Mouse (Mus musculus): ENCODE measurements around the gene Tbc1d1.

Gene Tbc1d1

DNA sequence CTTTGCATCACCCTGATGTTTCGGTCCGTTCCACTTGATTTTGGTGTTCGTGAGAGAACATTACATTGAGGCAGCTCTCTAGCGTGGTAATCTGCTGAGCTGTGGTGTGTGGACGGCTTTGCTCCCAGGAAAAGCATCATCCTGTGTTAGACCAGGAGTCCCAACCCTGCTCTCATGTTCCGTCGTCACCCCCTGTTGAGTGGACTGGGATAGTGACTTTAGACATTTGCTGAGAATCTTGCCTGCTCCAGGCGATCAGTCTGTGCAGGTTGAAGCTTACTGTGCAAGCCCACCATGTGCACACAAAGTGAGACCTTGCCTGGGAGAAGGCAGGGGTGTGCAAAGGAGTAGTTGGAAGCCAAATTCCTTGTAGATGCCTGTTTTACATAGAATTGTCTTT, 85.8 kb downstream of the Tbc1d1 start:
- no peak for DNase-seq

DNA sequence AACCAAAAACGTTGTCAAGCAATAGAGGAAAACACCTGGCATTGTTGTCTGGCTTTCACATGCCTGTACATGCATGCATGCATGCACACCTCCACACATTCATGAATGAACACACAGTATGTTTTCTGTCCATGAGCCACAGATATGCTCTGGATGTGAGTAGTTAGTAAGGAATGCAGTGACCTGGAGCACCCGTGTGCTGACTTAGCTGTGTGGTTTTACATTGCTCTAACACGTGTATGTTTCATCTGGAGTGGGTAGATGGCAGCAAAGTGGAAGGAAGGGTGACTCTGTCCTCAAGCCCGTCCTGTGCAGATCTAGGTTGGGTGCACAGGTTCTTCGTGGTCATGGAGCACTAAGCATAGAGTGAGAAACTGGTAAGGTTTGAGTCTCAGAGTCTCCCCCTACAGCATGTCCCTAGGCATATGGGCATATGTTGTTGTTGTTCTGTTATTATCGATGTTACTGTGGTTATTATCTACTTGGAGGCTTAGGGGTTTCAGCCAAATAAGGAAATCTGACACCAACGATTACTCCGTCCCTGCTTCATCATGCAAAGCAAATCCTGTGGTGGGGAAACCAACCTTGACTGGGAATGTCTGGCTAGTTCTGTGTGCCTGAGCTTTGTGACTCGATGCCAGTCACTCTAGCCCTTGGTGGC, 86.8 kb downstream of the Tbc1d1 start:
- DNase-seq, result no peak

DNA sequence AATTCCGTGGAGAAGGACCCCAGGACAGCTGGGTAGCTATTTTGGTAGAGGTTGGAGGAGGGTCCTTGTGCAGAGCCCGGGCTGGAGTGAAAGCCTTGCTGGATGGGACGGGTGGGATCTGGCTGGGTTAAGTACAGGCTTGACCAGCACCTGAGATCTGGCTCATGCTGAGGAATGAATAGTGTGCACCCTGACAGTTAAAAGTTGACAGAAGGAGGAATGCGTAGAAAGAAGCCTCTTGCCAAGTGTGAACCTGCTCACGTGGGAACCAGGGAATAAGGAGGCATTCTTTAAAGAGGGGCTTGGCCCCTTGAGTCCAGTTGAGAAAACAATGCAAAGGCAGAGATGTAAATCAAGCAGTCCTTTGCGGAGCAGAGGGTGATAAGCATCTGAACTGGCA, 87.6 kb downstream of the Tbc1d1 start:
- no peak for DNase-seq

DNA sequence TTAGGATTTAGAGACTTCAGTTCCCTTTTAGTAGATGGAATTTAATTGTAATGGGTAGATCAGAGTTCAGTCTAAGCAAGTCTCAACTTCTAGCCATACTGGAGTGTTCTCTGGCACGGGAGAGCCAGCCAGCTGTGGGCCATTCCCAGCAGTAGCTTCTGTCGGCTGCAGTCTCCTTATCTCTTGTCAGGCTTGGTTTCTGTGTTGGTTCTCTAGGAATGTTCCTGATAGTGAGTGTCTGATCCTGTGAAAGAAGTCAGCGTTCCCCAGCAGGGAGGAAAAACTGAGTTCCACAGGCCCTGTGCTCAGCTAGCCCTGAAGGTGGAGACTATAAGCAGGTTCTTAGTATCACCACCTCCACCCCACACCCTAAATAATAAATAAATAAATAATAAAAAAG, 88.2 kb downstream of the Tbc1d1 start:
- no peak for DNase-seq

DNA sequence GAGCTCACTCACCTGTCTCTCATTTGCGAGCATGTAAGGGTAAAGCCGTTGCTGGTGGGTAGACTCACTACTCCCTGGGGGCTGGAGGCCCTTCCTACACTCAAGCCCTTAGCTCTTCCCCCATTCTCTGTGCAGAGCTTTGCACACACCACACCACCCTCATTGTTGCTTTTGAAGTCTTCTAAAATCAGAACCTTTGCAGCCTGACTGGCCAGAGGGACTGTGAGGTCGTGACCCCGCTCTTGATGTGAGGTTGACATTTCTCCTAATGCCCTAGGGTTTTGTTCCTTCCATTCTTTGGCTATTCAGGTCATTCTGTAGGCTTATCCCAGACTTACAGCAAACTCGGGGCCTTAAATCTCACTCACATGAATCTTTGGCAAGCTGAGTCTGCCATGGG, 88.6 kb downstream of the Tbc1d1 start:
- DNase-seq, result no peak

DNA sequence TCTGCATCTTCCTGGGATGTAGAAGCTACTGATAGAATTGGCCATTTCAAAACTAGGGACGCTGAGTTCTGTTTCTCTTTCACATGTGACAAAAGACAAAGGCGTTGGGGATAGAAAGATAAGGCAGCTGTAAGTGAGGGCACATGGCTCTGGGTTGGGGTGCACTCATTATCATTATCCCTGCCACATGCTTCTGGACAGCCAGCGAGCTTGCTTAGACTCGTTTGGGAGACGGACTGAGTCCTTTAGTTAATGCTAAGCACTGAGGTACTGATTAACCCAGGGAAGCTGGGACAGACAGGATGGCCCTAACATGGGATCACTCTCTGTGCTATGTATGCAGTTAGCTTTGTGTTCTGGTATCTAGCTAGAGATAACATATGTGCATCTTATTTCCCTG, 95.3 kb downstream of the Tbc1d1 start:
- peak; percentile 60 for DNase-seq

DNA sequence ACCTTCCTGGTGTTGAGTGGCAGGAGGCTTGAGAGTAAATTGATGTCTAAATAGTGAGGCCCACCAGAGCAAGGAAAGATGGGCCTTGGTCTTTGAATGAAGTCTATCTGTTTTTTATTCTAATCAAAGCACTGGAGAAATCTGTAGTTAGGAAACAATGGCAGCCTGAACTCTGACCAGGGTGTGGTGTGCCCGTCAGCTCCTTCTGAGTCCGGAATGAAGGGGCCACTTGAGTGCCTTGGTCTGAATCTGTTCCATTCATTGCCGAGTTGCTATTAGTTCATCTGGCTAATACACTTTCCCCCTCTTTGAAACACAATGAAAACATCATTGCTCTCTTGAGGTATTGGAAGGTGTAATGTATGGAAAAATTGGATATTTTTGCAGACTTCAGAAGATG, 98.2 kb downstream of the Tbc1d1 start:
- no peak for DNase-seq

DNA sequence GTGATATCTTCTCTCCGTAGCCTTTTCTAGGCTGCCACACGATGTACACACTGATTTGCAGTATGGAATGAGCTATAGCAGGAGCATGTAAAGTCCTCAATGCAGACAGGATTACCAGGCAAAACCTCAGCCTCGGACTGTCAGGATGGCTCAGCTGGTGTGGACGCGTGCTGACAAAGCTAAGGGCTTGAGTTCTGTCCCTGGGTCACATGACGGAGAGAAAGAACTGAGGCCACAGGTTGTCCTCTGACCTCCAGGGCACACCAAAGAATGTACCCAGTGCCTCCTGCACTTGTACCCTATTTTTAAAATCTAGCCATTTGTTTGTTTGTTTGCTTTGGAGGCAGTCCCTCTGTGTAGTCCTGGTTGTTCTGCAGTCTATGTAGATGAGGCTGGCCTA, 98.9 kb downstream of the Tbc1d1 start:
- DNase-seq, result peak; percentile 73

DNA sequence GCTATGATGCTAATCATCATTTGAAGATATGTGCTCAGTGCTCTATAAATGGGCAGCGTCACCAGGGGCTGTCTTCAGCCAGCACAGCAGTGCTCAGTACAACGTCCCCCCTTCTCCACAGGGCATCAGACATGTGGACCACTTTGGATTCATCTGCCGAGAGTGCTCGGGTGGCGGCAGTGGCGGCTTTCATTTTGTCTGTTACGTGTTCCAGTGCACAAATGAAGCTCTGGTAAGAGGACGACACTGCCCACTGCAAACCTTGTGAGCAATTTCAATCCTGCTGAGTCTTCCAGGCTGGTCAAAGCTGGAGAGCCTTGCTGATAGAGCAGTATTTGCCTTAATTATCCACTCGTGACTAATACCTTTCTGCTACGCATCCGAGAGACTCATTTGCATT, 107.2 kb downstream of the Tbc1d1 start:
- DNase-seq, result no peak

DNA sequence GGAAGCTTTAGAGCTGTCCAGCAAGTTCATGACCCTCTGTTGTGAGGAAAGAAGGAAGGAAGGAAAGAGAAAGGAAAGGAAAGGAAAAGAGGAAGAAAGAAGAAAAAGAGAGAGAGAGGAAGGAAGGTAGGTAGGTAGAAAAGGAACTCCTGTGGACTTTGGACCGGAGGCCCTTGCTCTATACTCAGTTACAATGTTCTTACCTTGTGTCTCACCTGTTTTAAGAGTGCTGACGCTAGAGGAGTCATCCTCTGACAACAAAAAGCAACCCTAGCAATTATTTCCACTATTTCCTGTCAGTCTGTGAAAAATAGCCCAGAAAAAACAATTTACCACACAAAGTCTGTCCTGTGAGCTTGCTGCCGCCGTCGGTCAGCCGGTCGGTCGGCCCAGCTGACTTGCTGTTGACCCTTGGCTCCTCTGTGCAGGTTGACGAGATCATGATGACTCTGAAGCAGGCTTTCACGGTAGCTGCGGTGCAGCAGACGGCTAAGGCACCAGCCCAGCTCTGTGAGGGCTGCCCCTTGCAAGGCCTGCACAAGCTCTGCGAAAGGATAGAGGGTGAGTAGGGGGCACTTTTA, 107.9 kb downstream of the Tbc1d1 start:
- peak; percentile 67 for DNase-seq

DNA sequence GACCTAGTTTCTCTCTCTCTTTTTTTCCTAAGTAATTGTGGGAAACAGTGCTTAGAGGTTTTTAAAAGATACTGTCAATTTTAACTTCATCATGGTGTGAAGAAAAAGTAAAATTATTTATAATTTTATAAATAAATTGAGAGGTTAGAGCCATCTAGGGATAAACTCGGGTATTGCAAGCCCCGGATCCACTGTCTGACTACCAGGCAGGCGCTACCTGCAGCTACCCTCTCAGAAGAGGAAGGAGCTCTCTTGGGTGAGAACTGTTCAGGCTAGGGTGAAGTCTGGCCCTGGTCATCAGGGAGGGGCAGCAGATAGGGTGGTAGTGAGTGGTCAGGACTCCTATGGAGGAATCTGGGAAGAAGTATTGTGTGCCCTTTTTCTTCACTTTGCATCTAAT, 109.0 kb downstream of the Tbc1d1 start:
- DNase-seq, result peak; percentile 72

DNA sequence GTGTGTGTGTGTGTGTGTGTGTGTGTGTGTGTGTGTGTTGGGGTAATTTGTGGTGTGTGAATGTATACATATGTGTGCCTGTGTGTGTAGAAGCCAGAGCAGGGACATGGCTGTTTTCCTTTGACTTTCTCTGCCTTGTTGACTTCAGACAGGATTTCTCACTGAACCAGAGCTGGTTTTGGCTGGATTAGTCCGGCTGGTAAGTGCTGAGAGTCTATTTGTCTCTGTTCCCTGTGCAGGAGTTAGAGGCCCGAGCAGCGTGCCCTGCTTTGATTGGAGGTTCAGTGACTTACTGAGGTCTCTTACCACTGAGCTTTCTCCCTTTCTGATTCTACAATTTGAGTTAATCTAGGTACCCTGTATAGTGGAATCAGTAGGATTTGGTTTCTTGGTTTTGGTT, 109.8 kb downstream of the Tbc1d1 start:
- DNase-seq, result peak; percentile 80

DNA sequence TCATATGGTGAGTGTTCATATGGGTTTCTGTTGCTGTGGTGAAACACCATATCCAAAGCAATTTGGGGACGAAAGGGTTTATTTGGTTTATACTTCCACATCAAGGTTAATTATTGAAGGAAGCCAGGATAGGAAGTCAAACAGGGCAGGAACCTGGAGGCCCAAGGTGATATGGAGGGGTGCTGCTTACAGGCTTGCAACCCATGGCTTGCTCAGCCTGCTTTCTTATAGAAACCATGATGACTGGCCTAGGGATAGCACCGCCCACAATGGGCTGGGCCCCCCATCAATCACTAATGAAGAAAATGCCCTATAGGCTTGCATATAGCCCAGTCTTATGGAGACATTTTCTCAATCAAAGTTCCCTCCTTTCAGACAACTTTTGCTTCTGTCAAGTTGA, 110.4 kb downstream of the Tbc1d1 start:
- no peak for DNase-seq

DNA sequence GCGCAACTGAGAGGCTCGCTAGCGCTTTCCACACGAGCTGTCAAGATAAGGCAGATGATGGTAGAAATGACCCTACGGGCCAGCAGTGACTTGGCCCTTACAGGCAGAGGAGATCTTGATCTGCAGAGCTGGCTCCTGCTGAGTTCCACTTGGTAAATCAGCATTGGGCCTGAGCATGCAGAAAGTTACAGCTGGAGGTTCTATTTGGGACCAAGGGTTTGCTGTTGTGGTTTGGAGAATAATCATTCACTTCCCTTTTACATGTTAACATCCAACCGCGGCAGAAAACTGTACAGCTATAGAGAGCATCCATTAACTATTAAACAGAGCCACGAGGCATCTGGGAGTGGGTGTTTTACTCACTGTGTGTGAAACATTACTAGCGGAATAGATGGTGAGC, 111.2 kb downstream of the Tbc1d1 start:
- no peak for DNase-seq

DNA sequence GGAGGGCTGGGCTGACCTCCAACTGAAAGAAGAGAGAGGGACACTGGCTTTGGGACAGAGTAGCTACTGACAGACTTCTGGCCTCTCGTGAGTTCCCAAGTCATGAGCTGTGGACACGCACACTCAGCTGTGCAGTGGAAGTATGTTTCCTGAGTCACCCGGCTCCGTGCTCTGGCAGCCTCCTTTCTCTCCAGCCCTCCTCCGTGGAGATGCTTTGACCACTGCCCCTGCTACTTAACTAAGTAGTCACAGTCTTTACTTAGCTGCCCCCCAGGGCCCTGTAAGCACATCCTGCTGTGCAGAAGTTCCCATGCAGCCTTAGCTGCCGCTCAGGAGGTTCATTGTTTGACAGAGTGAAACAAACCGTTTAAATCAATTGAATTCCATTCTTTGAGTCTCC, 113.6 kb downstream of the Tbc1d1 start:
- no peak for DNase-seq

DNA sequence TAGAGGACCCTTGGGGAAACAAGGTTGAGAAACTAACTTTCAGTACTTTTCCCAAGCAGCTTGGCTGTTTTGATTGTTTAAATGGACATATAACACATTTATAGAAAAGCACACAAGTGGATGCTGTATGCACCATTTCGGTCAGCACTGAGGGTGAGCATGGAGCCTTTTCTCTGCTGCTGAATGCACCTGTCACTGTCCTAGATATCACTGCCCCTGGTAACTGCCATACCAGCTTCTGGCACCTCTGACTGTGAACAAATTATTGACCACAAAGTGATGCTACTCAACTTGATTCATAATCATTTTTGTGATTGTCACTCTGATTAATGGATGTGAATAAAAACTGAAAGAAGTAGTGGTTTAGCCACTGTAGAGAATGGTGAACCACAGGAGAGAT, 117.4 kb downstream of the Tbc1d1 start:
- DNase-seq, result no peak

DNA sequence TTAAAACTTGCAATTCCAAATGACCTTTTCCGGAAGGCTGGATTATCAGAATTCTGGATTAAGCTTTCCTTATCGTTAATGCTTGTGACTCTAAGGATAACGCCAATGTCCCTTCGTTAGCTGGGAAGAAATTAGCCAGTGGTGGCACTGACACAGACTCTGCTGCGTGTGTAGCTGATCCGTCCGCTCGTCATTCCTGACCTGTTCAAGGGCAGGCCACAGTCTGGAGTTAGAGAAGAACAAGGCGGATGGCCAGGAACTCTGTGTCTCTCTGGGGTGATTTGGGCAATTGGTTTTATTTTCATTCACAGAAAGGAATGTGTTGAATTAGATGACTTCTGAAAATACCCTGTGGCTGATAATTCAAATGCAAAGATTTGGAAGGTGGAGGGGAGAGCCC, 118.2 kb downstream of the Tbc1d1 start:
- no peak for DNase-seq

DNA sequence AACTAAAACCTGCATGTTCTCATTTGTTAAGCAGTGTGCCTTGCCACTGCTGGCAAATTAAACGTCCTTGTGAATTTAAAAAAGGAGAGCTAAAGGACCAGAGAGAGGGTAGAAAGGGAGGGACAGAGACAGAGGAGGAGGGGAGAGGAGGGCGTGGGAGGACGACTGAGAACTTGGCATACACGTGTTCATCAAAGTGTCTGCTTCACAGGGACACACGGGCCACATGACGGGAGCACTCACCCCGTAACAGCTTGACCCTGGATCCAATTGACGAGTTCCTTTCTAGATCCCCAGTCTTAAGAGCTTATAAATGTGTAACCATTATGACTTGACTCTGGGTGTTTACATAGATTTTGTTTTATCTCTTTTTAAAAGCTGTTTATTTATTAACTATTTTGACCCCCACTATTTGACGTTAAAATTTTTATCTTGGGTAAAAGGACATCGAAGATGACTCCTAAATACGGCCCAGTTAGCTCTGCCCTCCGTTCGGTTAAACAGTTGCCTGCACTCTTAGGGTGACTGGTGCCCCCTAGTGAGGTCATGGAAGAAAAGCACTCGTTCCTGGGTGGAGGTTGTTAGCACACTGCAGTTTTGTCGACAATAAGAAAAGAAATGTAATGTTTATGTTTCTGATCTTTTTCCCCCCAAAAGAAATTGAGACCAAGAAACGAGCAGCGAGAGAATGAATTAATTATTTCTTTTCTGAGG, 118.8 kb downstream of the Tbc1d1 start:
- DNase-seq, result peak; percentile 57

DNA sequence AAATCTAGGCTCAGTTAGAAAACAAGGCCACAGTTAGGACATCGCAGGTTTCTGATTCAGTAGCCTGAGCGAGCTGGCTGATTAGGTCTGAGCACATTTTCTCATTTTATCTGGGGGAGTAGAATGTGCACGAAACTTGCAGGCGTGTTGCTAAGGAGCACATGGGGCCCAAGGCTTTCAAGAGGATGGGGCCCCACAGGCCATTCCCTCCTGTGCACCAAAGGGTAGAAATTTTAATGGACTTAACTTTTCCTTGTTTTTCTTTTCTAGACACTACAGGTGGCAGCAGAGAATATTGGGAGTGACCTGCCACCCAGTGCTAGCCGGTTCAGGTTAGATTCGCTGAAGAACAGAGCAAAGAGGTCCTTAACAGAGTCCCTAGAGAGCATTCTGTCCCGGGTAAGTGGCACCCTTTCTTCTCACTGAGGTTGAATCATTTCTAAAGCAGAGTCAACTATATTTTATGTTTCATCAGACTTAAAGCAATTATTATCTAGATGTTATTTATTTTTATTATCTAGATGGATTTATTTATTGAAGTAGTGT, 121.6 kb downstream of the Tbc1d1 start:
- no peak for DNase-seq

DNA sequence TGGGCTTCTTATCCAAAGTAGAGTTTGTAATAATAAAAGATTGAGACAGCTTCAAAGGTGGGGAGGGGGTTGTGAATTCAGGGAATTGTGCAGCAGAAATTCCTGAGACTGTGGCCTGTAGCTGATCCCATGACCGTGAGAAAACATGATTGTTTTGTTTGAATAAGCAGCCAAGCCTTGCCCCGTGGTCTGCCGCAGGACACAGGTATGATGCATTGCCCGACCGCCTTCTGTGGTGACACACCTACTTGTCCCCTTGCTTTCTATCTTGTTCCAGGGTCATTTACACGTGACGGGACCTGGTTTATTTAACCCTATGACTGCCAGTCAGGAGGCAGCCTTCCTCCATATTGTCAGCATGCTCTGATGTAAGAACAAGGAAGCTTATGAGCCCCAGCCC, 123.6 kb downstream of the Tbc1d1 start:
- DNase-seq, result no peak

DNA sequence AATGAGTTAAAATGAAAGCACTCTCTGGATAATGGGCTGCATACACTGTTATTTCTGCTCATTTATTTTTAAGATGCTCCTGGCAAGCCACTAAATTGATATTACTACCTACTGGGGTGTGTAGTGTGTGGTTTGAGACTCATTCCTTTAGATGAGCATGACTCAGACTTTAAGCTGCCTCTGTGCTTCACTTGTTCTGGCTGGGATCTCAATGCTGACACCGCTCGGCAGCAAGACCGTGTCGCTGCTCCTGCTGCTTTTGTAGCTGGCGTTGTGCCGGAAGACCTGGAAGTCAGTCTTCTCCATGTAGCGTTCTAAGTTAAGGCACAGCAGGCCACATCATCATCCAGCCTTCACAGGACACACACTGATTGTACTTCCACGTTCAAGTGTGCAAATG, 124.1 kb downstream of the Tbc1d1 start:
- no peak for DNase-seq

DNA sequence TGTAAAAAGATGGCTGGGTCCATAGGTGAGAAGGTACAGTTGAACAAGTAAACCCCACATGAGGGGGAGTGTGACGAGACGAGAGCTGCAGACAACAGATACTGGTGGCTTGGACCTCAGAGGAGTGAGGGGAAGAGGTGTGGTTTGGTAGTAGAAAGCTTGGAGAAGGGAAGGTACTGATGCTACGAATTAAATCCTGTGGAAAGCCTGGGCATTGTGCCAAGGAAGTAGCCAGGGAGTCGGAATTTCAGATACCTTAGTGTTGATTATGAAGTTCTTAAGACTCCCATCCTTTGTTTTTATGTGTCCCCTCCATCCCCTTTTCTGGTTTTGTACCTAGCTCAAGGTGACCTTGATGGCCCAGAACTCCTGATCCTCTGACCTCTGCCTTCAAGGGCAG, 124.5 kb downstream of the Tbc1d1 start:
- no peak for DNase-seq

DNA sequence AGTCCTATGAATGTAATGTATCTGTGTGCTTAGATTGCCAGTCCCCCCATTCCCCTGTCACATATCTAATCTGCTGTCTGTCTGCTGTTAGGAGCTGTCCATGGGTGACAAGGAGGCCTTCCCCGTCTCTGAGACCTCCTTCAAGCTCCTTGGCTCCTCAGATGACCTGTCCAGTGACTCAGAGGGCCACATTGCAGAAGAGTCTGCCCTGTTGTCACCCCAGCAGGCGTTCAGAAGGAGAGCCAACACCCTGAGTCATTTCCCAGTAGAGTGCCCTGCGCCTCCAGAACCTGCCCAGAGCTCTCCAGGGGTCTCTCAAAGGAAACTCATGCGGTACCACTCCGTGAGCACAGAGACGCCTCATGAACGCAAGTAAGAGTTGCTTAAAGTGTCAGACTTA, 125.6 kb downstream of the Tbc1d1 start:
- no peak for DNase-seq

DNA sequence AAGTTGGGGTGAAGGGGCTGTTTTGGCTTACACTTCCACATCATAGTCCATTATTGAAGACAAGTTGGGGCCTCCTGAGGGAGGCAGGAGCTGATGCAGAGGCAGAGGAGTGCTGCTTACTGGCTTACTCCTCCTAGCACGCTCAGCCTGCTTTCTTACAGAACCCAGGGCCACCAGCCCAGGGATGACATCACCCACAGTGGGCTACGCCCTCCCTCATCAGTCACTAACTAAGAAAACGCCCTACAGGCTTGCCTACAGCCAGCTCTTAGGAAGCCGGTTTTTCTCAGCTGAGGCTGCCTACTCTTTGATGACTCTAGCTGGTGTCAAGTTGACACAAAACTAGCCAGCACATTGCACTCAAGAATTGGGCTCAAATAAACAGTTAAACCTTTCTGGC, 126.5 kb downstream of the Tbc1d1 start:
- DNase-seq, result no peak

Measured in kidney, adult 18-20 months (tissue).